Mouse (Mus musculus) MEL (cell line): ENCODE results near the gene Rab35.

Experiments
- CHD2 ChIP-seq: IDR thresholded peaks from 2 replicates; pipeline ENCODE4 v1.6.1; 2011; ENCODE audit warnings: low read length, improper control_type of control experiment
- CTCF ChIP-seq, 3 experiments: IDR thresholded peaks in 2 of 3; conservative IDR thresholded peaks in 1 of 3; 2 replicates each; pipeline ENCODE4 v1.5.1; 2011 to 2012; ENCODE audit warnings: low read length in 3 of 3, low read depth in 2 of 3, mild to moderate bottlenecking in 2 of 3, improper control_type of control experiment in 1 of 3, inconsistent platforms in 1 of 3, mixed read lengths in 1 of 3, moderate library complexity in 1 of 3; ENCODE audit not compliant: control insufficient read depth in 1 of 3, insufficient read depth in 1 of 3, poor library complexity in 1 of 3, severe bottlenecking in 1 of 3
- MAFK ChIP-seq: IDR thresholded peaks from 2 replicates; pipeline ENCODE4 v1.6.1; 2011; ENCODE audit warnings: low read depth, mild to moderate bottlenecking, low read length, improper control_type of control experiment, borderline replicate concordance
- POLR2A ChIP-seq, 2 experiments: IDR thresholded peaks; 2 replicates each; pipeline ENCODE4 v1.6.1; 2011 to 2012; ENCODE audit warnings: low read length in 2 of 2, mild to moderate bottlenecking in 2 of 2, control low read depth in 1 of 2, improper control_type of control experiment in 1 of 2, low read depth in 1 of 2, moderate library complexity in 1 of 2; ENCODE audit not compliant: control insufficient read depth in 1 of 2, insufficient read depth in 1 of 2, poor library complexity in 1 of 2
- POLR2AphosphoS2 ChIP-seq: IDR thresholded peaks from 2 replicates; pipeline ENCODE4 v1.6.1; 2011; ENCODE audit warnings: low read length, improper control_type of control experiment
- TAL1 ChIP-seq: IDR thresholded peaks from 2 replicates; pipeline ENCODE4 v1.6.1; 2012; ENCODE audit warnings: mild to moderate bottlenecking, inconsistent platforms, low read length, moderate library complexity, mixed read lengths
- USF1 ChIP-seq: IDR thresholded peaks from 2 replicates; pipeline ENCODE4 v1.6.1; 2014; ENCODE audit warnings: low read depth, mild to moderate bottlenecking, inconsistent platforms, low read length, improper control_type of control experiment, moderate library complexity
- ZNF384 ChIP-seq: IDR thresholded peaks from 2 replicates; pipeline ENCODE4 v1.6.1; 2012; ENCODE audit warnings: low read depth, mild to moderate bottlenecking, inconsistent platforms, low read length, improper control_type of control experiment

GRCm38 (mm10) chr5:115623694-115624440 lies 7.8 kb upstream of the Rab35 start:
- no peak for TF ChIP-seq CTCF (IDR thresholded peaks at IDR 0.05 in 2 of 3, conservative IDR thresholded peaks at IDR 0.05 in 1 of 3; ENCODE audit: control insufficient read depth in 1 of 3, insufficient read depth in 1 of 3, low read depth in 2 of 3, low read length in 3 of 3, poor library complexity in 1 of 3, severe bottlenecking in 1 of 3)
- no peak for TF ChIP-seq POLR2A (IDR thresholded peaks at IDR 0.05; ENCODE audit: control insufficient read depth in 1 of 2, insufficient read depth in 1 of 2, low read depth in 1 of 2, low read length in 2 of 2, poor library complexity in 1 of 2)
- no peak for TF ChIP-seq ZNF384
- TF ChIP-seq USF1, result no peak
- TF ChIP-seq MAFK, result no peak
- TF ChIP-seq TAL1, result no peak
- TF ChIP-seq CHD2, result no peak
- no peak for TF ChIP-seq POLR2AphosphoS2
